Mouse (Mus musculus) erythroblast, adult 5-6 weeks (primary cell): Measurements from ENCODE around the gene Rasl2-9. TPM values are rescaled to one million over a fixed set of nuclear protein-coding genes. Genes with fewer than 3 reads are reported as not detected.
"Not testable (repeated sequence)": the region's sequence is repeated elsewhere in the genome, so short reads cannot be mapped to it uniquely, and the experiment has no call there.

Experiments
- ATAC-seq: replicated peaks from 2 replicates; pipeline ENCODE4 v1.8.0; 2016; ENCODE audit warnings: moderate number of reproducible peaks, mild to moderate bottlenecking, moderate TSS enrichment, inconsistent platforms; ENCODE audit not compliant: poor library complexity, low FRiP score, severe bottlenecking
- total RNA-seq, 2 experiments: library from RNA; stranded (forward) in 1 of 2; stranded (reverse) in 1 of 2; fragments of 150-400 nt in 1 of 2; fragments of 200-764, 138-1000 nt in 1 of 2; gene quantifications; 2 replicates each; pipeline versions ENCODE4 v1.2.3 to v1.2.4; 2015 to 2017; ENCODE audit warnings: low replicate concordance in 2 of 2

The Rasl2-9 gene
- total RNA-seq, 2 experiments from 2014 or later: not detected

GRCm38 (mm10) chr7:5081939-5082338 is 43.8 kb downstream of the Rasl2-9 start:
- no peak for ATAC-seq

GRCm38 (mm10) chr7:5081241-5081640 is 44.5 kb downstream of the Rasl2-9 start:
- peak; percentile 55 for ATAC-seq

GRCm38 (mm10) chr7:5080815-5081214 is 44.9 kb downstream of the Rasl2-9 start:
- ATAC-seq: no peak

GRCm38 (mm10) chr7:5080010-5080751 is 45.6 kb downstream of the Rasl2-9 start, which contains the start of gene Epn1:
Gene Epn1 (plus strand): TSS chr7:5080235.
- ATAC-seq: peak; percentile 95

GRCm38 (mm10) chr7:5079365-5080009 is 46.3 kb downstream of the Rasl2-9 start:
- not testable (repeated sequence) for ATAC-seq

GRCm38 (mm10) chr7:5076931-5077330 is 48.8 kb downstream of the Rasl2-9 start:
- no peak for ATAC-seq

- ATAC-seq: no peak
Observed at GRCm38 (mm10) chr7:5074984-5075383, 50.8 kb downstream of the Rasl2-9 start.

Other genes starting within 250 kb of the Rasl2-9 start
- not detected in 2 replicates for gene Isoc2a, start 248.8 kb downstream of the Rasl2-9 start, total RNA-seq (2015; ENCODE audit: low replicate concordance)
- gene Isoc2a, start 248.8 kb downstream of the Rasl2-9 start, total RNA-seq (2017; ENCODE audit: low replicate concordance): 2.4 and 3.2 TPM in 2 replicates
- gene Gm36210, start 219.4 kb downstream of the Rasl2-9 start, total RNA-seq (2015; ENCODE audit: low replicate concordance): not detected in 2 replicates
- not detected in 2 replicates for gene Gm36210, start 219.4 kb downstream of the Rasl2-9 start, total RNA-seq (2017; ENCODE audit: low replicate concordance)
- 1.7 and 2.3 TPM in 2 replicates for gene Zfp628, start 210.7 kb downstream of the Rasl2-9 start, total RNA-seq (2015; ENCODE audit: low replicate concordance)
- 1.5 and 2.0 TPM in 2 replicates for gene Zfp628, start 210.7 kb downstream of the Rasl2-9 start, total RNA-seq (2017; ENCODE audit: low replicate concordance)
- gene Nat14, start 203.9 kb downstream of the Rasl2-9 start, total RNA-seq (2015; ENCODE audit: low replicate concordance): 1.7 TPM in 1 of 2 replicates, not detected in the other
- gene Nat14, start 203.9 kb downstream of the Rasl2-9 start, total RNA-seq (2017; ENCODE audit: low replicate concordance): 2.5 TPM in 1 of 2 replicates, not detected in the other
- not detected in 2 replicates for gene Ssc5d, start 200.2 kb downstream of the Rasl2-9 start, total RNA-seq (2015; ENCODE audit: low replicate concordance)
- gene Ssc5d, start 200.2 kb downstream of the Rasl2-9 start, total RNA-seq (2017; ENCODE audit: low replicate concordance): 0.28 TPM in 1 of 2 replicates, not detected in the other
- not detected in 2 replicates for gene Sbk2, start 161.5 kb downstream of the Rasl2-9 start, total RNA-seq (2015; ENCODE audit: low replicate concordance)
- gene Sbk2, start 161.5 kb downstream of the Rasl2-9 start, total RNA-seq (2017; ENCODE audit: low replicate concordance): not detected in 2 replicates
- not detected in 2 replicates for gene Sbk3, start 154.8 kb downstream of the Rasl2-9 start, total RNA-seq (2015; ENCODE audit: low replicate concordance)
- not detected in 2 replicates for gene Sbk3, start 154.8 kb downstream of the Rasl2-9 start, total RNA-seq (2017; ENCODE audit: low replicate concordance)
- 1.3 TPM in 1 of 2 replicates, not detected in the other for gene Zfp579, start 129.8 kb downstream of the Rasl2-9 start, total RNA-seq (2015; ENCODE audit: low replicate concordance)
- gene Zfp579, start 129.8 kb downstream of the Rasl2-9 start, total RNA-seq (2017; ENCODE audit: low replicate concordance): 0.84 and 1.4 TPM in 2 replicates
- gene Zfp524, start 111.5 kb downstream of the Rasl2-9 start, total RNA-seq (2015; ENCODE audit: low replicate concordance): 4.6 and 10.2 TPM in 2 replicates
- gene Zfp524, start 111.5 kb downstream of the Rasl2-9 start, total RNA-seq (2017; ENCODE audit: low replicate concordance): 4.6 and 7.8 TPM in 2 replicates
- 6.7 and 9.2 TPM in 2 replicates for gene Fiz1, start 111.3 kb downstream of the Rasl2-9 start, total RNA-seq (2015; ENCODE audit: low replicate concordance)
- 2.6 and 4.2 TPM in 2 replicates for gene Fiz1, start 111.3 kb downstream of the Rasl2-9 start, total RNA-seq (2017; ENCODE audit: low replicate concordance)
- not detected in 2 replicates for gene Gm44973, start 110.5 kb downstream of the Rasl2-9 start, total RNA-seq (2015; ENCODE audit: low replicate concordance)
- gene Gm44973, start 110.5 kb downstream of the Rasl2-9 start, total RNA-seq (2017; ENCODE audit: low replicate concordance): not detected in 2 replicates
- 2.3 and 3.1 TPM in 2 replicates for gene Zfp865, start 105.6 kb downstream of the Rasl2-9 start, total RNA-seq (2015; ENCODE audit: low replicate concordance)
- 1.7 and 2.2 TPM in 2 replicates for gene Zfp865, start 105.6 kb downstream of the Rasl2-9 start, total RNA-seq (2017; ENCODE audit: low replicate concordance)
- not detected in 2 replicates for gene Ccdc106, start 105.4 kb downstream of the Rasl2-9 start, total RNA-seq (2015; ENCODE audit: low replicate concordance)
- not detected in 2 replicates for gene Ccdc106, start 105.4 kb downstream of the Rasl2-9 start, total RNA-seq (2017; ENCODE audit: low replicate concordance)
- not detected in 2 replicates for gene 4632433K11Rik, start 91.8 kb downstream of the Rasl2-9 start, total RNA-seq (2015; ENCODE audit: low replicate concordance)
- gene 4632433K11Rik, start 91.8 kb downstream of the Rasl2-9 start, total RNA-seq (2017; ENCODE audit: low replicate concordance): 0.60 TPM in 1 of 2 replicates, not detected in the other
- gene Zfp784, start 87.5 kb downstream of the Rasl2-9 start, total RNA-seq (2015; ENCODE audit: low replicate concordance): not detected in 2 replicates
- gene Zfp784, start 87.5 kb downstream of the Rasl2-9 start, total RNA-seq (2017; ENCODE audit: low replicate concordance): 0.84 TPM in 1 of 2 replicates, not detected in the other
- gene Zfp580, start 74.4 kb downstream of the Rasl2-9 start, total RNA-seq (2015; ENCODE audit: low replicate concordance): not detected in 2 replicates
- 0.26 TPM in 1 of 2 replicates, not detected in the other for gene Zfp580, start 74.4 kb downstream of the Rasl2-9 start, total RNA-seq (2017; ENCODE audit: low replicate concordance)
- gene U2af2, start 63.8 kb downstream of the Rasl2-9 start, total RNA-seq (2015; ENCODE audit: low replicate concordance): 42.3 and 45.8 TPM in 2 replicates
- 48.8 and 56.9 TPM in 2 replicates for gene U2af2, start 63.8 kb downstream of the Rasl2-9 start, total RNA-seq (2017; ENCODE audit: low replicate concordance)
- 42.2 and 42.5 TPM in 2 replicates for gene Epn1, start 45.7 kb downstream of the Rasl2-9 start, total RNA-seq (2015; ENCODE audit: low replicate concordance)
- gene Epn1, start 45.7 kb downstream of the Rasl2-9 start, total RNA-seq (2017; ENCODE audit: low replicate concordance): 51.2 and 86.8 TPM in 2 replicates
- not detected in 2 replicates for gene Rfpl4, start 9.0 kb downstream of the Rasl2-9 start, total RNA-seq (2015; ENCODE audit: low replicate concordance)
- gene Rfpl4, start 9.0 kb downstream of the Rasl2-9 start, total RNA-seq (2017; ENCODE audit: low replicate concordance): not detected in 2 replicates
- not detected in 2 replicates for gene Vmn1r55, start 23.7 kb upstream of the Rasl2-9 start, total RNA-seq (2015; ENCODE audit: low replicate concordance)
- not detected in 2 replicates for gene Vmn1r55, start 23.7 kb upstream of the Rasl2-9 start, total RNA-seq (2017; ENCODE audit: low replicate concordance)
- not detected in 2 replicates for gene Vmn1r56, start 70.8 kb upstream of the Rasl2-9 start, total RNA-seq (2015; ENCODE audit: low replicate concordance)
- not detected in 2 replicates for gene Vmn1r56, start 70.8 kb upstream of the Rasl2-9 start, total RNA-seq (2017; ENCODE audit: low replicate concordance)
- not detected in 2 replicates for gene Vmn1r57, start 92.5 kb upstream of the Rasl2-9 start, total RNA-seq (2015; ENCODE audit: low replicate concordance)
- gene Vmn1r57, start 92.5 kb upstream of the Rasl2-9 start, total RNA-seq (2017; ENCODE audit: low replicate concordance): not detected in 2 replicates
- gene Gm5065, start 224.6 kb upstream of the Rasl2-9 start, total RNA-seq (2015; ENCODE audit: low replicate concordance): not detected in 2 replicates
- not detected in 2 replicates for gene Gm5065, start 224.6 kb upstream of the Rasl2-9 start, total RNA-seq (2017; ENCODE audit: low replicate concordance)
- not detected in 2 replicates for gene Nlrp2, start 225.1 kb upstream of the Rasl2-9 start, total RNA-seq (2015; ENCODE audit: low replicate concordance)
- not detected in 2 replicates for gene Nlrp2, start 225.1 kb upstream of the Rasl2-9 start, total RNA-seq (2017; ENCODE audit: low replicate concordance)